Mouse (Mus musculus) heart, postnatal 25 days (tissue): ENCODE measurements at regions not wholly inside any gene's neighbourhood (a gene's known extent, or its start where the extent isn't known, plus 50 kb on each side); places are given as distances from the start of the nearest gene placed in this dataset.
A peak's percentile ranks its signal among the peaks of the same experiment; 100 is the strongest.

Experiments used
- DNase-seq: peaks from one replicate; pipeline ENCODE4 v3.0.0; 2022; ENCODE audit warnings: low spot score
- intact Hi-C: fragments of 180-260 bp; cut with DNase I; formaldehyde crosslinking; loops from one replicate; pipeline ENCODE4 v1.15.1; 2025

DNA sequence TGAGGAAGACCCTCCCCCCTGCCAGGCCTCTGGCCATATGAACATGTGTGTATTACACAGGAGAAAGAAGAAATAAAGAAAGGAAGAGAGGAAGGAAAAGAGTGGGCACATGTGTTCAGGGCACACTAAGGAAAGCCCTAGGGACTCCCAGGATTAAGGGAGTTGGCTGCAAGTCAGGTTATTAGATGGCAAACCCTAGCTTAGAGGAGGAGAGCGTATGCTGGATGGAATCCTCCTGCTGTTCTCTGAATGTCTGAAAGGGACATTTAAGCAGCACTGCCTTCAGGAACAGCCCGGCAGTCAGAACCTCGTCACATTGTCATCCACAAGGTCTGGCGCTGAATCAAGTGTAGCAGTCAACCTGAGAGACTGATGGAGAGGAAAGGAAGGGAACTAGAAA lies 98.1 kb upstream of the Ppp1r26 start:
- intact Hi-C loops = no loop called here

DNA sequence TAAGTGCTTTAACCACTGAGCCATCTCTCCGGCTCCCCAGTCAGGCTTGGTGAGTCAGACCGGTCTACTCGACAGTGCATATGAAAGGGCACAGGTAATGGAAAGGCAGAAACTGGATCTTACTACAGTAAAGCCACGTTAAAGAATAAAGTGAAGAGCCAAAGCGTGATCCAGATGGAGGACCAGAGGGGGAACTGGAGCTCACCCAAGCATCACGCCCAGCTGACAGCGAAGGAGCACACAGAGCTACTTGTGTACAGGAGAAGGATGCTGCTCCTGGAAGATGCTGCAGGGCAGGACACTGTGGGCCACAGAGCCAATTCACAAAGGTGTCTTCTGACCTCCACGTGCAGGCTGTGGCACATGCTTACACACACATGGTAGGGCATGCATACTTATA lies 96.7 kb upstream of the Ppp1r26 start:
- no peak for DNase-seq
- intact Hi-C loops = no loop called here

More for the DNA sequence above, 98.1 kb upstream of the Ppp1r26 start:
- no peak for DNase-seq

DNA sequence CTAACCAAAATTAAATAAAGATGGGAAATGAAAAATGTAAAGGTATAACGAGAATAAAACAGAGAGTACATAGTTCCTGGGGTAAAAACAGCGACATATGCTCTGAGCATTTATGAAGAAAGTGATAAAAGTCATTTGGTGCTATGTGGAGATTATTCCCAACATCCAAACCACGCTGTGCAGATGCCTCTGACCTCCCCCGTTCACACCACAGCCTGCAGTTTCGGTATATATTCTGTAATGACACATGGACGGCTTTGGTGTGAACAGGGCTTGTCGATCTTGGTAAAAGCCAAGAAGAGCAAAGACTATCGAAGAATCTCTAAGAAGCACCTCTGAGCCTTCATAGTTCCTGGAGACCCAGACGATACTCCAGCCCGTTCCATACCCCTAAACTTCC lies 95.2 kb upstream of the Ppp1r26 start:
- intact Hi-C loops = no loop called here
- DNase-seq = no peak

DNA sequence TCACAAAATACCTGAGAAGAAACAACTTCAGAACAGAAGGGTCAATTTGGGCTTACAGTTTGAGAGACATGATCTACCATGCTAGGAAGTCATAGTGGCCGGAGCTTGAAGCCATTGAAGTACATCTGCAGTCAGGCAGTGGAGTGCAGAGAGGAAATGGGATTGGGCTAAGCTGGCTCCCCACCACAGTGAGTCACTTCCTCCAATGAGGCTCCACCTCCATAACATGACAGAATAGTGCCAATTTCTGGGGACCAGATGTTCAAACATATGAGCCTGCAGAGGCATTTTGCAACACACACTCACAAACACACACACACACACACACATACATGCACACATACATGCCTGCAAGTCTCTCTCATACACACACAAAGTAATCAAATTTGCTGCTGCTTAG lies 93.7 kb upstream of the Ppp1r26 start:
- intact Hi-C loops = no loop called here

DNA sequence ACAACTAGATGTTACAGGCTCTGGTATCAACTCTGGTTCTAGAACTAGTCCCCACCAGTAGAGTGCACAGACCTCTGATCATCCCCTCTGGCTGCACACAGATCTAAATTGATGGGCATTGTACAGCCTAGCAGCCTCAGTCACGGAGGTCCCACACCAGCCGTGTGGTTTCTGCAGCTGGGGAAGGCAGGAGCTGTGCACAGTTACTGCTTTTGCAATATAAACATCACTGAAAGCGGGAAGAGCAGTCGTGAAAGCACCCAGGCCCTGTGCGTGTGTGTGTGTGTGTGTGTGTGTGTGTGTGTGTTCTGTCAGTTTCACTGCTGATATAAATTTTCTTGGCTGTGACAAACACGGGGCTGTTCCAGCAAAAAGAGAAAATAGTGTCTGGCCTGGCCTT lies 84.4 kb upstream of the Ppp1r26 start:
- no peak for DNase-seq
- intact Hi-C loops = no loop called here

More for the DNA sequence above, 93.7 kb upstream of the Ppp1r26 start:
- no peak for DNase-seq

DNA sequence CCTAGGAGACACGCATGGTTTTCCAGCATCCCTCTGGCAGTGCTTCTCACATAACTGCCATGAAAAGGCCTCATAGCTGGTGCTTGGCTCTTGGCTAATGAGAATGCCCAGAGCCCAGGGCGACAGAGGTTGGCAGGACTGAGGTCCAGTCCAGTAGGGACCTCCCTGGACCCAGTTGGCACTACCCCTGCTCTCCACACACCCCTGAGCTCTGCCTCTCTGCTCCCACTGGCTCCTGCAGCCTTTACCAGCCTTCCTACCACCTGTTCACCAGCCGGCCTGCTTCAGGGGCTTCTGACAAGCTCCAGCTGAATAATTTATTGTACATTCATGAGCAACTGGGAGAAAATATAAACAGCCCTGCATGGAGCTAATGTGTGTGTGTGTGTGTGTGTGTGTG lies 82.0 kb upstream of the Ppp1r26 start:
- intact Hi-C loops = no loop called here

DNA sequence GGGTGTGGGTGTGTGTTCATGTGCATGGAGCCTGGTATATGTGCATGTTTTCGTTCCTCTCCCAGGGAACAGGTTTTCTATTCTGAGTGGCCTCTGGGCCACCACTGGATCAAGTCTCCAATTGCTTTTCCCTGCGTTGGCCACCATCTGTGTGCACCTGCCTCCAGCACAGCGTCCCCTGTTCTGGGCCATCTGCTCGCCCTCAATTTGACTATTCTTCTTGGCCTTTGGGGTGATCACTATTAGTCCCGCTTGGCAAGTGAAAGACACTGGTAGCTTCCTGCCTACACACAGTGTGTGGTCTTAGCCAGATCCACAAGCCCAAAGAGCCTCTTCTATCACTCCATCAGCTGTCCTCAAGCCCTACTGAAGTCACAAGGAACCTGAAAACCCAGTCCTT lies 80.8 kb upstream of the Ppp1r26 start:
- DNase-seq = no peak
- intact Hi-C loops = no loop called here

More for the DNA sequence above, 82.0 kb upstream of the Ppp1r26 start:
- no peak for DNase-seq

DNA sequence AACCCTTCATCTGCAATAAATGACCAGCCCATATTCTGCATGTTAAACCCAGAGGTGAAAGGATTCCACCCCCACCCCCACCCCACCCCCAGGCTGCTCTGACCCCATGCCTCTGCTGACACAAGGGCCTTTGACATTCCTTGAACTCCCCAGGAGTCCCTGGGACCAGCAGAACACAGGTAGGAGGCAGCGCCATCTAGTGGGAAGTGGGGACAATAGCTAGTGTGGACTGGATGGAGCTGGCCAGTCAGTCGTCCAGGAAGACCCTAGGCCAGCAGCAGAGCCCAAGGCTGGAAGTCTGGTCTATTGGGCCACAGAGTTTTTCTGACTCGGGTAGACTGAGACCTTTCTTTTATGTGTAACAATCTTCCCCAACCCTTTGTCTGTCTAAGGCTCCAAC lies 71.8 kb upstream of the Ppp1r26 start:
- intact Hi-C loops = loop anchor here (1.0 kb wide), 1 partner anchor 170 kb away; no protein-coding TSS in a partner anchor
- DNase-seq = no peak

DNA sequence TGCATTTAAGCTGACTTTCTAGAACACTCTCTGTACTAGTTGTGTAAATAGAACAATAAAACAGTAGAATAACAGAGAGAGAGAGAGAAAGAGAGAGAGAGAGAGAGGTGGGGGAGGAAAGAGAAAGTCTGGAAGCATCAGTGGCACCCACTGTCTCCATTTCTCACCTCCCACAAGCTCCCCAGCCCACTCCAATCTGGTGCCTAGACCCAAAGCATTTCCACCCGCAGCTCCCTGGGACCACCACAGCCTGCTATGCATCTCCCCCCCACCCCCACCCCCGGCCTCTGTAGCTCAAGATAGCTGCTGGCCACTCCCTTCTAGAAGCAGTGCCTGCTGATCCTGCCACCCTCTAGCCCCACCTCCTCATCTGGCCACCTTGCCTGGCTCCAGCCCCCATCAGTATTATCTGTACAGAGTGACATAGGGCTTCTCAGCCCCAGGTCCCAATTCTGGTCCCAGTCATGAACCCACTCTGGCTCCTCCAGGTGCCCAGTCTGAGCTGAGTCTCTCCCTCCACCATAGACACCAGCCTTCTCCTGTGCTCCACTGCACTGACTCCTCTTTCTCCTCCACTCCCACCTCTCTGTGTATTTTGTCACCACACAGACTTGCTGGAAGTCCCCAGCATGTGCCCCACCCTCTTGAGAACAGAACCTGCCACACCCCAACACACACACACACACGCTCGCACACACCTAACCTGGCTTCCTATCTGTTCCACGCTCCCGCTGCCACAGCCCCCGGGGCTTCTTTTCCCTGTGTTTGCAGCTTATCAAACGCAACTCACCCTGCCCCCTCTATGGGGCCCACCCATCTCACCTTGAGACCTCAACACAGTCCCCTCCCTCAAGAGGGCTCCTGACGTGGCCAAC lies 68.4 kb upstream of the Ppp1r26 start:
- DNase-seq = no peak
- intact Hi-C loops = no loop called here

DNA sequence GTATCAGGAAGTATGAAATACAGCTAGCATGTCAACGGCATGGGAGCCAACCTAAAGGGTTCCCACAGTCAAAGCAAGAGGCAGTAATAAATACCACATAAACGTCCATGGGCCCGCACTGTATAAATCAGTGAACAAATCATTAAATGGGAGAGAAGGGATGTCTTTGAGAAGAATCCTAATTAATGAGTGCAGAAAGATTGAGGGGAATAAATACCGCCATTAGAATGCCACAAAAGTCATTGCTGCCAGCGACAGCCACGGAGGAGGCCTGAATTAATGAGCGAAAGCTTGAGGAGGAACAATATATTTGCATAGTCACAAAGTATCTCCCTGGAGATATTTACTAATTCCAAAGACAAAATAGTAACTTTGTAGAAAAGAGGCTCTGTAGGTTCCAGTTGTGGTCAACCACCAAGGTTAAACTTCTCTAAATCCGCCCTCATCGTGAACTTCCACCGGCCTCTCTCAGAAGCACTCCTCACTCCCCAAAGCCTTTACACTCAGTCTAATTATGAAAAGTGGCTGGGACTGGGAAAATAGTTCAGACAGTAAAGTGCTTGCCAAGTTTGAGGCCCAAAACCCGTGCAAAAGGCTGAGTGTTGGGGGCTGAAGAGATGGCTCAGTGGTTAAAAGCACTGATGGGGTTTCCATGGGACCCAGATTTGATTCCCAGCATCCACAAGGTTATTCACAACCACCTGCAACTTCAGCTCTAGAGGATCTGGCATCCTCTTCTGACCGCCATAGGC lies 64.4 kb upstream of the Ppp1r26 start:
- intact Hi-C loops = no loop called here
- no peak for DNase-seq

DNA sequence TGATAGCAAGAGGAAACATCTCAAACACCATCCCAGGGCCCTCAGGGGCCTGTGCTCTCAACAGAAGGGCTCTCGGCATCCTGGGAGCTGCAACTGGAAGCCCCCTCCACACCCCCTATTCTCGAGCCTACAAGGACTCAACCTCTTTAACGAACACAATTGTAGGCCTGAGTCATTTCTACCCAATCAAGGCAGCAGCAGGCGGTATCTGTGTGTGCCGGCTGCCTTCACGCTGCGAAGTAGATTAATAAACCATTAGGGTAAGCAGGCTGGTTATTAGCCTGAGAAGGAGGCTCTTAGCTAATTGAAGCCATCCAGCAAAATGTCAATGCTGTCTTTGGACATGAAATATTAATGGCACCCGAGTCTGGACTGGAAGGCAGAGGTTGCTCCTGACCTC lies 61.7 kb upstream of the Ppp1r26 start:
- no peak for DNase-seq
- intact Hi-C loops = no loop called here

DNA sequence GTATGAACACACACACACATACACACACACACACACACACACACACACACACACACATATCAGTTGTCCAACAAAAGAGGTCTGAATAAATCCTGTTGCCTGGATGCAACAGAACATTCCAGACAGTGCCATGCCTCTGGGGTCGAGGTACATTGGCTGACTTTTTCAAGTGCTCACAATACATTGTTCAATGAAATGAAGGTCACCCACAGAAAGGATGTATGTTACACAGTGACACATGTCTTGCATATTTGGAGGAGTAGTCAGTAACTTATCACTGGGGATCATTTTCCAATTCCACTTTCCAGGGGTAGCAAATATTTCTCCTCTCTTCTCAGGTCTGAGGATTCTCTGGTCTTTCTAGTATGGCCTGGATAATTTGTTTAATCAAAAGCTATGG lies 59.8 kb upstream of the Ppp1r26 start:
- intact Hi-C loops = no loop called here
- no peak for DNase-seq

DNA sequence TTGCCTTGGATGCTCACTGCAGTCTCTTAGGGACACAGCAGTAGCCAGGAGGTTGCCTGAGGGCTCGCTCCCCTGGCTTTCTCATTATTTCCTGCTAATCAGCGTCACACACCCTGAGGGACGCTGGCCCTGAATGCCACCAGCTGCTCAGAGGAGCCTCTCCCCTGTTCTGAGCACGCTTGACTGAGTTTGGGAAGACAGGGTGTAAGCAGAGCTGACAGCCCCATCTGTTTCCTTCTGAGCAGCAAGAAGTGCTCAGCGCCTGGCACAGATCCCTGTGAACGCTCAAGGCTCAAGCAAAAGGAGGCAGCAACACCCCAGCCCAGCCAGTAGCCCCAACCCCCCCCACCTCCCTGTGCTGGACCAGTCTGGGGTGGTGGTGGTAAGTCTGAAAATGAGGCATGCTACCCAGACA lies 59.2 kb upstream of the Ppp1r26 start:
- peak; percentile 9 for DNase-seq
- intact Hi-C loops = no loop called here

DNA sequence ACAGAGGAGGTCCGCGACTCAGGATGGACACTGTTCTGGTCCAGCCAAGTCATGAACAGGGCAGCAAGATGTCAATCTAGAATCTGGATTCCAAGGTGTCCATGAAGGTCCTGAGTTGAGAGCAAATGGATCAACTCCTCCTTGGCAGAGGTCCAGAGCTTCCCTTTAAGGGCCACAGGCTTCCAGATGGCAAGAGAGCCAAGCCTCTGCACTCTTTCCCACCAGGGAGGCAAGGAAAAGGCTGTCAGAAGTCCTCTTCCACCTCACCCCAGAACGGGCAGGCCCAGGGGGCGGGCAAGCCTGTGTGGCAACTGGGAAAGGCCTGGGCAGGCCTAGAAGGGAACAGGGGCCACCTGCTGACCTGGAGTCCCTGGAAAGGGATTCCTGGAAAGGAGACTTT lies 58.7 kb upstream of the Ppp1r26 start:
- intact Hi-C loops = no loop called here
- DNase-seq = no peak

DNA sequence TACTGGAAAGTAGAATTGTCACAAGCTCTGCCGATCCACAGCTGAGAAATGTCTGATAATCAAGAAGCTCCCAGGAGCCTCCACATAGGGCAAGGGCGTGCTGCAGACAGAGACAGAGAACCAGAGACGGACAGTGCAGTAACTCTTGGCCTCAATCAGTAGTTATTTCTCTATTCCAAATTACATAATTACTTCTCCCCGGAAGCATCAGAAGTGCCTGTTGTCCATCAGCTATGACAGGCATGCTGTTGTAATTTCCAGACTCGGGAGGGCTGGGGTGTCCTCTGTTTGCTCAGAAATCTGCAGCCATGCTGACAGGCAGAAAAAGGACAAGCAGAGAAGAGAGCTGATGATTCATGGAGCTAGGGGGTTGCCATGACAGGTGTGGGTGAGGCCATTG lies 56.9 kb upstream of the Ppp1r26 start:
- intact Hi-C loops = no loop called here
- no peak for DNase-seq

DNA sequence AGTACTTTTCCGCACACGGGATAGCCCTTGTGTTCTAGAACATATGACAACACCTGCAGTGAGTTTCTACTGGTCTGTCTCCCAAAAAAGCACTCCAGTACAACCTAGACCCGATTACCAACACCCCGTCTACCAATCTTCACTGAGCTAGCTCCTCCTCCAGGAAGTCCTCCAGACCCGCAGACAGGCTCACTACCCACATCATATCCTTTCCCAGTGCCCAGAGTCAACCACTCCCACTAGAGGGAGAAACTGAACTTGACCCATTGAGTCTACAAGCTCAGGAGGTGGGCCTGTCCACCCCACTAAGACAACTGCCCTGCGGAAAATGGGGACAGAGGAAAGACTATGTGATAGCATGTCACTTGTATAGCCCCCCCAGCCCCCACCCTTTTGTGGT lies 51.2 kb upstream of the Ppp1r26 start:
- intact Hi-C loops = no loop called here
- no peak for DNase-seq
